Mouse (Mus musculus) kidney, postnatal 10 days (tissue): ENCODE measurements at regions not wholly inside any gene's neighbourhood (a gene's known extent, or its start where the extent isn't known, plus 50 kb on each side); places are given as distances from the start of the nearest gene placed in this dataset.

Source experiments
- DNase-seq: peaks from one replicate; pipeline ENCODE4 v3.0.0; 2021; ENCODE audit warnings: mixed read lengths

- no peak for DNase-seq
Observed at GRCm38 (mm10) chr8:127994898-127995297, 363.5 kb upstream of the Nrp1 start.

GRCm38 (mm10) chr8:127995490-127995889 is 362.9 kb upstream of the Nrp1 start:
- no peak for DNase-seq

- DNase-seq, result no peak
Observed at GRCm38 (mm10) chr8:128002386-128002785, 356.0 kb upstream of the Nrp1 start.

GRCm38 (mm10) chr8:128002806-128003205 is 355.6 kb upstream of the Nrp1 start:
- no peak for DNase-seq

GRCm38 (mm10) chr8:128003385-128003784 is 355.0 kb upstream of the Nrp1 start:
- no peak for DNase-seq

- no peak for DNase-seq
Observed at GRCm38 (mm10) chr8:128003881-128004286, 354.5 kb upstream of the Nrp1 start.

GRCm38 (mm10) chr8:128009393-128010010 is 348.9 kb upstream of the Nrp1 start:
- peak; percentile 32 for DNase-seq

- DNase-seq, result no peak
Observed at GRCm38 (mm10) chr8:128017171-128017570, 341.2 kb upstream of the Nrp1 start.

GRCm38 (mm10) chr8:128023661-128024060 is 334.7 kb upstream of the Nrp1 start:
- DNase-seq, result no peak

GRCm38 (mm10) chr8:128024774-128025222 is 333.6 kb upstream of the Nrp1 start:
- peak; percentile 68 for DNase-seq

- peak; percentile 83 for DNase-seq
Observed at GRCm38 (mm10) chr8:128025251-128025856, 333.1 kb upstream of the Nrp1 start.

- no peak for DNase-seq
Observed at GRCm38 (mm10) chr8:128026981-128027380, 331.4 kb upstream of the Nrp1 start.

GRCm38 (mm10) chr8:128030335-128031280 is 327.8 kb upstream of the Nrp1 start:
- DNase-seq, result no peak

- DNase-seq, result peak; percentile 27
Observed at GRCm38 (mm10) chr8:128034127-128034526, 324.3 kb upstream of the Nrp1 start.

GRCm38 (mm10) chr8:128035672-128036071 is 322.7 kb upstream of the Nrp1 start:
- DNase-seq, result no peak

GRCm38 (mm10) chr8:128039341-128040064 is 318.9 kb upstream of the Nrp1 start:
- DNase-seq, result no peak

GRCm38 (mm10) chr8:128042877-128043276 is 315.5 kb upstream of the Nrp1 start:
- no peak for DNase-seq

- DNase-seq, result no peak
Observed at GRCm38 (mm10) chr8:128043392-128043791, 315.0 kb upstream of the Nrp1 start.

- DNase-seq, result no peak
Observed at GRCm38 (mm10) chr8:128056251-128056650, 302.2 kb upstream of the Nrp1 start.

- DNase-seq, result no peak
Observed at GRCm38 (mm10) chr8:128057845-128058244, 300.6 kb upstream of the Nrp1 start.

- no peak for DNase-seq
Observed at GRCm38 (mm10) chr8:128059817-128060216, 298.6 kb upstream of the Nrp1 start.

GRCm38 (mm10) chr8:128064211-128064610 is 294.2 kb upstream of the Nrp1 start:
- no peak for DNase-seq

- no peak for DNase-seq
Observed at GRCm38 (mm10) chr8:128065127-128065526, 293.3 kb upstream of the Nrp1 start.
